In the genomic region with DNA sequence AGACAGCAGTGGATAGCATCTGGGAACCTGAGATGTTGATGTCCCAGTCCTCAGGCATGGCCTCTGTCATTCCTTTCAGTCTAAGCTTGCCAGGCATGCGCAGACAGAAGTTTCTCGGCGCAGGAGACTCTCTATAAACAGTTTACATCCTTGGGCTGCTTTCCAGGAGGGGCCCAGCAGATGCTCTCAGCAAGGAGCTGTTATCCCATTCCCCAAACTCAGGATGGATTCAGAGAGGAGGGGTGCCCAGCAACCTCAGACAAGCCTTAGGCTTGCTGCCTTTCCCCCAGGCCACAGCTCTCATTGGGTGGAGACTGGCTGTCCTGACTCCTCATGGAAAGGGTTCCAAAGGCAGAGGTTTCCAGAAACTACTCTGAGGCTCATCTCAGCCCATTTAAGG, we compare ENCODE assay signal across 21 mouse cellular contexts. TPM values are rescaled to one million over a fixed set of nuclear protein-coding genes. Genes with fewer than 3 reads are reported as not detected.
A peak's percentile ranks its signal among the peaks of the same experiment; 100 is the strongest.
DNase-seq lines count a peak whose midpoint lies in the region; ATAC-seq lines count a peak whose summit lies in the region.
"Had no signal": no experiment of that assay in that cellular context is flagged by ENCODE, and none has a peak within 500 bp of the region (broad histone marks: within the 10 kb centered on the region; RNA-seq: fewer than 3 reads in every experiment).

No protein-coding gene starts in this region.

- no peaks in the 10 kb centered on the region for H3K27me3 ChIP-seq in kidney, embryonic 15.5 days
- no peaks in the 10 kb centered on the region for H3K27me3 ChIP-seq in intestine, embryonic 14.5 days (replicated peaks; ENCODE audit: control insufficient read depth, insufficient read depth, low read length)
- H3K27me3 ChIP-seq in lung, embryonic 16.5 days (ENCODE audit: control insufficient read depth, insufficient read depth, low read depth, low read length), result no peaks in the 10 kb centered on the region
- no peaks in the 10 kb centered on the region for H3K27me3 ChIP-seq in stomach, embryonic 15.5 days (replicated peaks)
- H3K27me3 ChIP-seq in midbrain, embryonic 13.5 days, result no peaks in the 10 kb centered on the region
- H3K27me3 ChIP-seq: forebrain, embryonic 13.5 days; hindbrain, embryonic 15.5 days; Patski had no signal

- no peak overlapping the region for H3K4me2 ChIP-seq in kidney, embryonic 15.5 days
- H3K4me2 ChIP-seq in intestine, embryonic 14.5 days (ENCODE audit: low read length), result no peak overlapping the region
- peak overlapping the region; percentile 10; the same call in 1 of the 2 replicates for H3K4me2 ChIP-seq in lung, embryonic 16.5 days (ENCODE audit: low read depth, low read length)
- 0 out of 2 replicates have a peak overlapping the region, but pooled peaks have one; percentile 16 for H3K4me2 ChIP-seq in stomach, embryonic 15.5 days
- H3K4me2 ChIP-seq in midbrain, embryonic 13.5 days (replicated peaks), result no peak overlapping the region
- H3K4me2 ChIP-seq: forebrain, embryonic 13.5 days; hindbrain, embryonic 15.5 days had no signal

- no peak for ATAC-seq in kidney, embryonic 15.5 days (replicated peaks; ENCODE audit: low FRiP score)
- ATAC-seq in intestine, embryonic 14.5 days (replicated peaks; ENCODE audit: low FRiP score, low TSS enrichment, low read depth), result 0 out of 2 replicates have a peak, but pooled peaks have one; percentile 7
- ATAC-seq in lung, embryonic 16.5 days (ENCODE audit: low read depth), result 0 out of 2 replicates have a peak, but pooled peaks have one; percentile 5
- peak; percentile 28 for ATAC-seq in stomach, embryonic 15.5 days (ENCODE audit: insufficient read depth, low FRiP score, low read depth)
- ATAC-seq in midbrain, embryonic 13.5 days, result no peak
- ATAC-seq: forebrain, embryonic 13.5 days; Patski had no signal

- peaks cover 11% of the 10 kb centered on the region; the same call in 1 of the 2 replicates for H3K36me3 ChIP-seq in kidney, embryonic 15.5 days
- H3K36me3 ChIP-seq in intestine, embryonic 14.5 days (ENCODE audit: control insufficient read depth, insufficient read depth, low read length), result no peaks in the 10 kb centered on the region
- H3K36me3 ChIP-seq in lung, embryonic 16.5 days (ENCODE audit: control insufficient read depth, insufficient read depth, low read length), result peaks cover 11% of the 10 kb centered on the region
- H3K36me3 ChIP-seq in stomach, embryonic 15.5 days, result peaks cover 10% of the 10 kb centered on the region; the same call in 1 of the 2 replicates
- H3K36me3 ChIP-seq in midbrain, embryonic 13.5 days, result no peaks in the 10 kb centered on the region
- H3K36me3 ChIP-seq: hindbrain, embryonic 15.5 days had no signal

- no peak overlapping the region for H3K4me3 ChIP-seq in kidney, embryonic 15.5 days (replicated peaks)
- no peak overlapping the region for H3K4me3 ChIP-seq in intestine, embryonic 14.5 days (ENCODE audit: low read depth, low read length)
- no peak overlapping the region for H3K4me3 ChIP-seq in lung, embryonic 16.5 days (ENCODE audit: low read length)
- no peak overlapping the region for H3K4me3 ChIP-seq in stomach, embryonic 15.5 days (replicated peaks)
- no peak overlapping the region for H3K4me3 ChIP-seq in midbrain, embryonic 13.5 days (replicated peaks)
- H3K4me3 ChIP-seq: forebrain, embryonic 13.5 days; hindbrain, embryonic 15.5 days; megakaryocyte, embryonic 14.5 days had no signal

- H3K9ac ChIP-seq in kidney, embryonic 15.5 days, result no peak overlapping the region
- H3K9ac ChIP-seq in intestine, embryonic 14.5 days (ENCODE audit: low read length), result no peak overlapping the region
- H3K9ac ChIP-seq in lung, embryonic 16.5 days (ENCODE audit: low read length), result peak overlapping the region; percentile 4; the same call in 1 of the 2 replicates
- H3K9ac ChIP-seq in stomach, embryonic 15.5 days, result no peak overlapping the region
- H3K9ac ChIP-seq in midbrain, embryonic 13.5 days (replicated peaks), result no peak overlapping the region
- H3K9ac ChIP-seq: forebrain, embryonic 13.5 days; hindbrain, embryonic 15.5 days; liver, embryonic 14.5 days had no signal

- H3K27ac ChIP-seq in kidney, embryonic 15.5 days, result 0 out of 2 replicates have a peak overlapping the region, but pooled peaks have one; percentile 18
- peak overlapping the region; percentile 69 for H3K27ac ChIP-seq in intestine, embryonic 14.5 days (ENCODE audit: low read depth)
- peak overlapping the region; percentile 65 for H3K27ac ChIP-seq in lung, embryonic 16.5 days (ENCODE audit: low read length)
- peak overlapping the region; percentile 82 for H3K27ac ChIP-seq in stomach, embryonic 15.5 days
- no peak overlapping the region for H3K27ac ChIP-seq in midbrain, embryonic 13.5 days
- H3K27ac ChIP-seq: forebrain, embryonic 13.5 days; hindbrain, embryonic 15.5 days; liver, embryonic 14.5 days had no signal

- peaks cover 52% of the 10 kb centered on the region for H3K4me1 ChIP-seq in kidney, embryonic 15.5 days
- H3K4me1 ChIP-seq in intestine, embryonic 14.5 days (replicated peaks; ENCODE audit: control insufficient read depth, insufficient read depth, low read length), result peaks cover 39% of the 10 kb centered on the region
- H3K4me1 ChIP-seq in lung, embryonic 16.5 days (replicated peaks; ENCODE audit: control insufficient read depth, insufficient read depth, low read length), result peaks cover 35% of the 10 kb centered on the region
- H3K4me1 ChIP-seq in stomach, embryonic 15.5 days, result peaks cover 23% of the 10 kb centered on the region
- H3K4me1 ChIP-seq in midbrain, embryonic 13.5 days (replicated peaks), result peaks cover 28% of the 10 kb centered on the region

- WGBS in kidney, embryonic 15.5 days, result 63% methylated on average over 3 of the region's 3 CpGs
- 32% methylated on average over 3 of the region's 3 CpGs for WGBS in intestine, embryonic 14.5 days
- WGBS in lung, embryonic 16.5 days, result 54% methylated on average over 3 of the region's 3 CpGs
- 31% methylated on average over 3 of the region's 3 CpGs for WGBS in stomach, embryonic 15.5 days
- WGBS in midbrain, embryonic 13.5 days, result 79% methylated on average over 3 of the region's 3 CpGs

- 0 out of 2 replicates have a peak, but pooled peaks cover 3% of the 10 kb centered on the region for H3K9me3 ChIP-seq in kidney, embryonic 15.5 days (replicated peaks)
- H3K9me3 ChIP-seq in intestine, embryonic 14.5 days (ENCODE audit: control insufficient read depth, low read length), result peaks cover 3% of the 10 kb centered on the region; the same call in 1 of the 2 replicates
- 0 out of 2 replicates have a peak, but pooled peaks cover 2% of the 10 kb centered on the region for H3K9me3 ChIP-seq in lung, embryonic 16.5 days (ENCODE audit: control insufficient read depth, low read length)
- H3K9me3 ChIP-seq in stomach, embryonic 15.5 days, result no peaks in the 10 kb centered on the region
- H3K9me3 ChIP-seq in midbrain, embryonic 13.5 days, result peaks cover 10% of the 10 kb centered on the region
- H3K9me3 ChIP-seq: hindbrain, embryonic 15.5 days had no signal

- no peak for DNase-seq in kidney, postnatal 10 days
- peak; percentile 74 for DNase-seq in intestine, embryonic 14.5 days (ENCODE audit: low spot score)
- no peak for DNase-seq in adrenal gland, postnatal 4 days (ENCODE audit: low spot score in 2 of 2)
- no peak for DNase-seq in urinary bladder, postnatal 4 days (ENCODE audit: low spot score in 2 of 2)
- DNase-seq: cerebellum, adult 11 months; cerebellum, postnatal 25 days; heart, adult 11 months; heart, postnatal 10 days; kidney, adult 9 months; layer of hippocampus, adult 9-11 months; retina, postnatal 1 day; spleen, adult 18-20 months had no signal

RNA-seq across cellular contexts. Expression of gene Traf3ip2, which starts 1.5 kb away (rescaled TPM):
- polyA plus RNA-seq in kidney, embryonic 15.5 days (2015; fragmentation: Nextera tagmentation; extraction: Ambion mirVana), result 15.9 and 18.5 TPM in 2 replicates
- polyA plus RNA-seq in intestine, embryonic 14.5 days (2014; fragmentation: Nextera tagmentation; extraction: Ambion mirVana), result 27.8 and 28.5 TPM in 2 replicates
- polyA plus RNA-seq in lung, embryonic 16.5 days (2015; fragmentation: Nextera tagmentation; extraction: Ambion mirVana), result 34.2 and 37.9 TPM in 2 replicates
- 29.0 and 29.6 TPM in 2 replicates for polyA plus RNA-seq in stomach, embryonic 15.5 days (2015; fragmentation: Nextera tagmentation; extraction: Ambion mirVana)
- 4.1 and 5.9 TPM in 2 replicates for polyA plus RNA-seq in midbrain, embryonic 13.5 days (2015; fragmentation: Nextera tagmentation; extraction: Ambion mirVana)
- 10 to 100 TPM; 24.0 to 24.8 TPM for total RNA-seq in adrenal gland, postnatal 4 days (2021)

Comparison
In these comparisons a context has a peak if more than half of its experiments do, and no peak if none do; other contexts are left out.
1. ATAC-seq: peak in intestine, embryonic 14.5 days (single experiment), lung, embryonic 16.5 days (single experiment) and stomach, embryonic 15.5 days (single experiment); none in kidney, embryonic 15.5 days (single experiment) and midbrain, embryonic 13.5 days (single experiment).
2. H3K4me2 ChIP-seq: peak in lung, embryonic 16.5 days (single experiment) and stomach, embryonic 15.5 days (single experiment); none in kidney, embryonic 15.5 days (single experiment), intestine, embryonic 14.5 days (single experiment) and midbrain, embryonic 13.5 days (single experiment).